Mouse (Mus musculus) macrophage (primary cell): ENCODE results near the gene Slc9a3. TPM values are rescaled to one million over a fixed set of nuclear protein-coding genes. Genes with fewer than 3 reads are reported as not detected.

Experiments used
- H3K27ac ChIP-seq: fragments of 350-480 bp; formaldehyde crosslinking; 2 replicates; pipeline ENCODE4 v1.9.0; 2021
- H3K36me3 ChIP-seq: fragments of 350-480 bp; formaldehyde crosslinking; 2 replicates; pipeline ENCODE4 v1.9.0; 2021; ENCODE audit errors: inconsistent target
- H3K4me3 ChIP-seq: fragments of 350-480 bp; formaldehyde crosslinking; 2 replicates; pipeline ENCODE4 v1.9.0; 2021; ENCODE audit errors: inconsistent target
- H3K79me2 ChIP-seq: fragments of 350-480 bp; formaldehyde crosslinking; 2 replicates; pipeline ENCODE4 v1.9.0; 2021; ENCODE audit errors: inconsistent target
- WGBS: methylation state at CpG from one replicate; pipeline ENCODE4 v1.1.7; 2026; ENCODE audit warnings: inconsistent platforms; ENCODE audit not compliant: missing documents; 5-methylcytosine and 5-hydroxymethylcytosine counted together
- polyA plus RNA-seq: library from polyadenylated mRNA; stranded (reverse); fragments of 250-400 nt; gene quantifications from 3 replicates; pipeline ENCODE4 v1.2.4, GENCODE M21; 2018; ENCODE audit warnings: inconsistent platforms
- total RNA-seq, 78 experiments: library from RNA; depleted of rRNA; stranded (reverse); fragments of 250-400 nt; gene quantifications; 1 replicate in 9 of 78; 2 replicates in 24 of 78; 3 replicates in 43 of 78; 4 replicates in 2 of 78; pipeline ENCODE4 v1.2.4; 2018; ENCODE audit warnings: inconsistent platforms in 56 of 78

Gene Slc9a3
- total RNA-seq (2018; cell fraction: chromatin; rRNA removed), result not detected
- total RNA-seq (2018; cell fraction: cytosol; rRNA removed), result not detected
- total RNA-seq (2018; cell fraction: nucleus; rRNA removed), result not detected
- polyA plus RNA-seq, result not detected in 3 replicates

DNA sequence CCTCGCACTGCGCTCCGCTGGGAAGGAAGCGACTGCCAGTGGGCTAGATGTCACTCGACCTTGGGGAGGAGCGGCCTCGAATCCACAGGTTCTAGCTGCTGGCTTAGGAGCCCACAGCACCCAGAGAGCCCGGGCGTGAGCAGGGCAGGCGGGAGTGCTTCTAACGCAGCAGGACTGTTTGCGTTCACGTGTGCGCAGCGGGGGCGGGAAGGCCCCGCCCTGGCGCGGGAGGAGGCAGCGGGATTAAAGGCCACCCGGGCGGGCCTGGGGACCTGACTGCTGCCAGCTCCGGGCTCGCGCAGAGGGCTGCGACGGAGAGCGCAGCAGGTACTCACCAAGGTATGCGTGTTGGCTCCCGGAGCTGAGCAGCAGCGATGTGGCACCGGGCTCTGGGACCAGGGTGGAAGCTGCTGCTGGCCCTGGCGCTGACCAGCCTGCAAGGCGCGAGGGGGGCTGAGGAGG, at the start of gene Slc9a3:
Slc9a3 (plus strand) TSS at position 317 of the 462 bp plus-strand sequence.
- Histone ChIP-seq H3K79me2 (no peaks in the 10 kb centered on the region), H3K27ac (no peak within 1 kb of the TSS), H3K36me3 (no peaks in the 10 kb centered on the region), H3K4me3 (no peak within 1 kb of the TSS)
- 2% methylated on average over 35 of the region's 35 CpGs for WGBS

DNA sequence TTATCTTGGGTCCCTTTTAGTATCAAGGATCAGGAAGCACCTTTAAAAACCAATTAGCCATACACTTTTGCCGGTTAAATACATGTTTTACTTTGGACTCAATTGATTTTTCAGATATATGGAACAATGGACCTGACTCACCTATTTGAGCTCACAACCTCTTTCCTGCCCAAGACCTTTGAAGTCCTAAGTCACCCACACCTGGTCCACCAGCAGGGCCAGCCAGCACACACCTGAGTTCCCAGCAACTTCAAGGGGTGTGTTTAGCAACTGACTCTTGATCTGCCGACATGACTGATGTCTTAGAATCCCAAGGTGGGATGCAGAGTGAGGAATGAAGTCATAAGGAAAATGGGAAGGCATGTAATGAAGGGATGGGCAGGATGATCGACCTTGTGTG, 49.5 kb upstream of the Slc9a3 start:
- no peaks in the 10 kb centered on the region for H3K36me3 ChIP-seq
- H3K79me2 ChIP-seq, result no peaks in the 10 kb centered on the region
- H3K27ac ChIP-seq, result no peak overlapping the region
- 87% methylated on average over 3 of the region's 3 CpGs for WGBS
- H3K4me3 ChIP-seq, result no peak overlapping the region

DNA sequence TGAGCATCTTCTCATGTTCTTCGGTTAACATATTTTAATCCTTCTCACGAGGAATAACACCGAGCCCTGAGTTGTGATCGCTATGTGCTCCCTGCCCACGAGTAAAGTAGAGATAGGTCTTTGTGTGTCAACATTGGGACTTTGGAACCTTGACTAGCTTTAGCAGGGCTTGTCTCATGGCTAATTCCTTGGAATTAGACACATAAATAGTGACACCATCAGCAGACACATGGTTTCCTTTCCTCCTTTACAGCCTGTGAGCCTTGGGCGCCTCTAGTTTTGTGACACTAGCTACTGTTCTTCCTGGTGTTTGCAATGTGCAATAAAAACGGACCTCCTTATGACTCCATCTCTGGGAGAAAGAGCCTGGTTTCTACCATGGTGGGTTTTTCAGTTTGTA, 47.9 kb upstream of the Slc9a3 start:
- H3K4me3 ChIP-seq, result no peak overlapping the region
- WGBS, result 92% methylated on average over 7 of the region's 7 CpGs

DNA sequence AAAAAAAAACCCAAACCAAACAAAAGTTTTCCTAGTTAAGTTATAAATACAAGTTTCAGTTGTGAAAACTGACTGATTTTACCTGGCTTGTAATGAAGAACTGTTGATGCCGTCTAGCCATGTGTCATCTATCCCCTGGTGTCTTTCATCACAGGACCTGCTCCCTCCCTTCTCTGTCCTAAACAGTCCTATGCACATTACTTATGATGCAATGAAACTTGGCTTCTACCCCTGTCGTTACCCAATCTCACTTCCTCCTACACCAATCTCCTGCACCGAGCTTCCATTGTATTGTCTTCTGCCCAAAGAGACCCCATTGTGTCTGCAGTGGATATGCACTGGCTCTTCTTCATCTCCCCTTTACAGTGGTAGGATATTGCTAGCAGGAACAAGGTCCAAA, 31.0 kb upstream of the Slc9a3 start:
- Histone ChIP-seq H3K4me3 (no peak overlapping the region), H3K36me3 (no peaks in the 10 kb centered on the region), H3K27ac (no peak overlapping the region), H3K79me2 (no peaks in the 10 kb centered on the region)
- WGBS, result 9% methylated on average over 3 of the region's 3 CpGs

More for the DNA sequence above, 47.9 kb upstream of the Slc9a3 start:
- H3K79me2 ChIP-seq, result no peaks in the 10 kb centered on the region
- no peak overlapping the region for H3K27ac ChIP-seq
- no peaks in the 10 kb centered on the region for H3K36me3 ChIP-seq

- no peak overlapping the region for H3K27ac ChIP-seq
- WGBS, result 71% methylated on average over 2 of the region's 2 CpGs
- no peaks in the 10 kb centered on the region for H3K36me3 ChIP-seq
- no peak overlapping the region for H3K4me3 ChIP-seq
- H3K79me2 ChIP-seq, result no peaks in the 10 kb centered on the region
These were observed 25.3 kb upstream of the Slc9a3 start for GRCm38 (mm10) chr13:74095936-74096335.

DNA sequence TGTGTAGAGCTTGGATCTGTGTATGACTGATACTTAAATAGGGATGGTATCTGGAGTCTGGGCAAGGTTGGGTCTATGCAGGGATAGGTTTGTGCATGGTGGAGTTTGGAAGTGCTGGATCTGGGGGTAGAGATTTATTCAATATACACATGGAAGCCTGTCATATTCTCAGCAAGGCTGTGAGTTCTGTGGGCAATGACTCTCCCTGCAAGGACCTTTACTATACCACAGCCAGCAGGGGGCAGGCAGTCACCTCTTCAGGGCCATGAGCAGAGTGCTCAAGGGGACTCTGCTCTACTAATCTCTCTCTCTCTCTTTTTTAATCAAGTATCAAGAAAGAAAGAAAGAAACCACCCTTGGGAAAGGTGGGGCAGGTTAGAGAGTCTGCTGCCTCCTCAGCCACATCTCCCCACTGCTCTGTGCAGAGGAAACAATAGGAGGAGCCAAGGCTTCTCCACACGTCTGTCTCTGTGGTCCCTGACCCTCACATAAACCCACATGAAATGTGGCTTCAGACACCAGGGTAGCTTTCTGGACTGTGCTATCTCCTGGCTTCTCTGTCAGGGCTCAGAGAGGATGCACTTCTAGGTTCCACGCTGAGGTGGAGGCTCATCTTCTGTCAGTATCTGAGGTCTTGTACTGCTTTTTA, 24.4 kb upstream of the Slc9a3 start:
- Histone ChIP-seq H3K4me3 (no peak overlapping the region), H3K36me3 (no peaks in the 10 kb centered on the region), H3K27ac (no peak overlapping the region), H3K79me2 (no peaks in the 10 kb centered on the region)
- 43% methylated on average over 2 of the region's 2 CpGs for WGBS

DNA sequence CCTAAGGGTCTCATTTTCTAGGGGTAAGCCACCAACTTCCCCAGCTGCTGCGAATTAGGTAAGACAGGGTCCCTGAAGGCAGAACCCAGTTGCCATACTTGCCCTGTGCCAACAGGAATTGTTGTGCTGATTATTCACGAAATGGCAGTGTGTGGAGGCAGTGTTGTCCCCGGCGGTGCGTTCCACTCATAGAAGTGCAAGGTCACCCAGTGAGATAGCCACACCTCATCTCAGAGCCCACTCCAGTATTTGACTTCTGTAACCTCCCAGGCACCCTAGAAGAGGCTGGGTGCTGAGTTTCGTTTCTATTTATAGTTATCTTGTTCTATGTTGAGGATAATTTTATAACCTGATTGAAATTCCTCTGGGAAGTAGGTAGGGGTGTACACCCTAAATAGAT, 22.3 kb upstream of the Slc9a3 start:
- Histone ChIP-seq H3K27ac (no peak overlapping the region), H3K36me3 (no peaks in the 10 kb centered on the region), H3K4me3 (no peak overlapping the region), H3K79me2 (no peaks in the 10 kb centered on the region)
- 80% methylated on average over 6 of the region's 6 CpGs for WGBS

- no peaks in the 10 kb centered on the region for H3K79me2 ChIP-seq
- H3K27ac ChIP-seq, result no peak overlapping the region
- no peak overlapping the region for H3K4me3 ChIP-seq
- H3K36me3 ChIP-seq, result no peaks in the 10 kb centered on the region
- 93% methylated on average over 8 of the region's 8 CpGs for WGBS
These were observed 19.0 kb upstream of the Slc9a3 start for GRCm38 (mm10) chr13:74102108-74102830.

- Histone ChIP-seq H3K79me2 (no peaks in the 10 kb centered on the region), H3K27ac (no peak overlapping the region), H3K36me3 (no peaks in the 10 kb centered on the region), H3K4me3 (no peak overlapping the region)
- WGBS, result 81% methylated on average over 4 of the region's 4 CpGs
These were observed 18.2 kb upstream of the Slc9a3 start for GRCm38 (mm10) chr13:74102831-74103582.

- Histone ChIP-seq H3K4me3 (no peak overlapping the region), H3K27ac (no peak overlapping the region), H3K36me3 (no peaks in the 10 kb centered on the region), H3K79me2 (no peaks in the 10 kb centered on the region)
- 90% methylated on average over 7 of the region's 7 CpGs for WGBS
These were observed 16.8 kb upstream of the Slc9a3 start for GRCm38 (mm10) chr13:74104417-74104816.

DNA sequence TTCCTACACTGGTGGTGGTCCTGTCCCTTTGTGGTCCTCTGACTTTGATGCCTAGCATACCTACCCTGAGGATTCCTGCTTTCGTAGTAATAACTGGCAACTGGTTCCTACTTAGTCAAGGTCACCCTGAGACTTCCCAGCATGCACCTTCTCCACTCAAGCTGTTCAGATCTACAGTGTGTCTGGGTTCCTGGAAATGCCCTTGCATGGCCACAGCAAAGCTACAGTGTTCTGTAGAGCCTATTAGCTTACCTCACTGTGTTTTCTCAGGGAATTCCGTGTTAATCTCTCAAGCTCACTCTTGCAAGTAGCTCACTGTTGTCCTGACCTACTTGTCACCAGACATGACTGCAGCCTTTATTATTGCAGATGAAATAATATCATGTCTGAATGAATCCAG, 13.8 kb upstream of the Slc9a3 start:
- H3K36me3 ChIP-seq, result no peaks in the 10 kb centered on the region
- no peak overlapping the region for H3K4me3 ChIP-seq
- H3K79me2 ChIP-seq, result no peaks in the 10 kb centered on the region
- H3K27ac ChIP-seq, result no peak overlapping the region
- 88% methylated on average over 2 of the region's 2 CpGs for WGBS

GRCm38 (mm10) chr13:74112593-74112992, 8.7 kb upstream of the Slc9a3 start:
- WGBS, result 91% methylated on average over 4 of the region's 4 CpGs
- no peak overlapping the region for H3K27ac ChIP-seq
- H3K36me3 ChIP-seq, result no peaks in the 10 kb centered on the region
- no peaks in the 10 kb centered on the region for H3K79me2 ChIP-seq
- H3K4me3 ChIP-seq, result no peak overlapping the region

- Histone ChIP-seq H3K4me3 (no peak overlapping the region), H3K27ac (no peak overlapping the region), H3K36me3 (no peaks in the 10 kb centered on the region), H3K79me2 (no peaks in the 10 kb centered on the region)
- 92% methylated on average over 6 of the region's 6 CpGs for WGBS
These were observed 7.5 kb upstream of the Slc9a3 start for GRCm38 (mm10) chr13:74113626-74114191.

DNA sequence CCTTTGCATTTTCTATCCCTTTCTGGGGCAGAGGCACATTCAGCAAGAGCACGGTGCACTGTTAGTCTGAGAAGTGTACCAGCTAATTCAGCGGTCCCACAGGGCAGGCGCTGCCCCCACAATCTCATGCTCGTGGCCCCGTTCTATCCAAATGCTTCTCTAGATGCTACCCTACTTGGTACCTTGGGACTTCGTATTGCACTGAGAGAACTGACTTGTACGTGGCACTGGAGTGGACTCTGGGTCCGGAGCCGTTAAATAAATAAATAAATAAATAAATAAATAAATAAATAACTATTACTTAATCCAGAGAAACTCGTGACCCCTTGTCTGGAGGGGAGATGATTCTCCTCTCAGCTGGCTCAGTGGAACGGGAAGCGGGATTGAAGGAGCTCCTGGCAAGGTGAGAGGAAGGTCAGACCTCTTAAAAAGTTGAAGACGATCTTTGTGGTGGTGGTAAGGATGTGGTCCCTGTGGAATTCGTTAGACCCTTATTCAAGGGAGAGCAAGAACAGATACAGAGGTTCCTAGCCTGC, 606 bp downstream of the Slc9a3 start:
- 45% methylated on average over 13 of the region's 14 CpGs for WGBS
- no peaks in the 10 kb centered on the region for H3K36me3 ChIP-seq
- no peak overlapping the region for H3K27ac ChIP-seq
- H3K79me2 ChIP-seq, result no peaks in the 10 kb centered on the region
- no peak overlapping the region for H3K4me3 ChIP-seq
